Mouse (Mus musculus) megakaryocyte, embryonic 14.5 days (primary cell): ENCODE results near the gene Gpr89.

Experiments used
- FLI1 ChIP-seq: IDR thresholded peaks from 2 replicates; pipeline ENCODE4 v1.6.1; 2012; ENCODE audit warnings: low read length, inconsistent platforms, mixed read lengths
- GATA1 ChIP-seq: IDR thresholded peaks from 3 replicates; pipeline ENCODE4 v1.6.1; 2012; ENCODE audit warnings: mixed read lengths, low read length, inconsistent platforms, borderline replicate concordance

GRCm38 (mm10) chr3:96883690-96884089 lies 21.5 kb downstream of the Gpr89 start:
- TF ChIP-seq GATA1 = no peak
- no peak for TF ChIP-seq FLI1
